In the genomic region with DNA sequence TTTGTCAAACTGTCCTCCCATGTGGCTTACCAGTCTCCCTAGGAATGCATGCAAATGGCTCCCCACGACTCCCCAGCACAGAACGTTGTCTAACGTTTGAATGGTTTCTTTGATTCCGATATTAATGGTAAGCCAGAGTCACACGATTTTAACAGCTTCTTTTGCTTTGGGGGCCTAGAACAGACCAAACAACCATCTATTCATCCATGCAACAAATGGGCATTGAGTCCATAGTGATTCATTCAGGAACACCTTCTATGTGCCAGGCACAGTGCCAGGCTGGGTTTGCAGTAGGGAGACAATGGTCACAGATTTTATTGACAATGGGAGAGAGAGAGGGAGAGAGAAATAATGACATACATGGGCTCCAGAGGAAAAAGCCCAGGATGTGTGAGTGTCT, we compare ENCODE assay signal across 11 mouse cellular contexts.
DNase-seq lines count a peak whose midpoint lies in the region; TF ChIP-seq lines count a peak whose summit lies in the region.
"Had no signal": no experiment of that assay in that cellular context is flagged by ENCODE, and none has a peak within 500 bp of the region (broad histone marks: within the 10 kb centered on the region; RNA-seq: fewer than 3 reads in every experiment).

No protein-coding gene starts in this region.

- no peak overlapping the region for H3K4me3 ChIP-seq in cerebellum, adult 2 months (replicated peaks; ENCODE audit: insufficient read depth, low read depth, low read length)
- H3K4me3 ChIP-seq: heart, embryonic 13.5 days had no signal

- no peak for TF ChIP-seq CTCF in cerebellum, adult 2 months (IDR thresholded peaks at IDR 0.05; ENCODE audit: borderline replicate concordance, insufficient read depth, low read depth, low read length)

- intact Hi-C loops in left cerebral cortex, postnatal 10 days (cut with DNase I), result no loop called here

- TF ChIP-seq POLR2A in cerebellum, adult 2 months (IDR thresholded peaks at IDR 0.05; ENCODE audit: borderline replicate concordance, insufficient read depth, low read length), result no peak

- no peaks in the 10 kb centered on the region for H3K27me3 ChIP-seq in cerebellum, adult 2 months (ENCODE audit: control insufficient read depth, insufficient read depth, low read length)
- H3K27me3 ChIP-seq: heart, embryonic 13.5 days had no signal

- H3K27ac ChIP-seq in cerebellum, adult 2 months (ENCODE audit: insufficient read depth, low read length), result peak overlapping the region; percentile 27; the same call in 1 of the 2 replicates
- H3K27ac ChIP-seq: heart, embryonic 13.5 days had no signal

- H3K4me1 ChIP-seq in cerebellum, adult 2 months (ENCODE audit: control insufficient read depth, insufficient read depth, low read length), result no peaks in the 10 kb centered on the region

- DNase-seq in cerebellum, adult 2 months, result peak in 1 of 2 experiments; percentile 42
- DNase-seq in cerebellum, postnatal 36 days, result no peak
- peak; percentile 35 for DNase-seq in retina, postnatal 1 day
- DNase-seq in retina, embryonic 14.5 days (ENCODE audit: low spot score), result no peak
- DNase-seq in left cerebral cortex, postnatal 10 days (ENCODE audit: extremely low spot score in 1 of 2, low spot score in 2 of 2), result peak; percentile 31 to 44
- DNase-seq in kidney, adult 11 months, result no peak
- no peak for DNase-seq in heart, postnatal 4 days
- DNase-seq in adrenal gland, adult (ENCODE audit: inconsistent age in 2 of 2, low spot score in 1 of 2), result no peak
- DNase-seq: adrenal gland, postnatal 10 days; kidney, adult 18-20 months had no signal

- WGBS in cerebellum, adult 2 months, result 49% methylated on average over 5 of the region's 5 CpGs

Comparison
In these comparisons a context has a peak if more than half of its experiments do, and no peak if none do; other contexts are left out.
1. DNase-seq: peak in retina, postnatal 1 day (single experiment) and left cerebral cortex, postnatal 10 days (2 of 2); none in cerebellum, postnatal 36 days (0 of 2), retina, embryonic 14.5 days (single experiment), kidney, adult 11 months (single experiment), heart, postnatal 4 days (single experiment) and adrenal gland, adult (0 of 2).